Mouse (Mus musculus) spleen, adult 2 months (tissue): ENCODE data around the gene Rptor. TPM values are rescaled to one million over a fixed set of nuclear protein-coding genes. Genes with fewer than 3 reads are reported as not detected.

ENCODE experiments used
- DNase-seq, 2 experiments: peaks; one replicate each; pipeline versions ENCODE4 v3.0.0 to v3.0.0-alpha.2; 2012 to 2021; ENCODE audit warnings: low spot score in 2 of 2, low read depth in 1 of 2
- H3K27ac ChIP-seq: fragments of 200-500 bp; 2 replicates; pipeline ENCODE4 v1.5.1; 2012; ENCODE audit warnings: low read length, inconsistent platforms; ENCODE audit not compliant: insufficient read depth
- H3K27me3 ChIP-seq: fragments of 200-500 bp; 2 replicates; pipeline ENCODE4 v1.6.1; 2012; ENCODE audit warnings: mild to moderate bottlenecking, moderate library complexity, low read length, inconsistent platforms; ENCODE audit not compliant: control insufficient read depth, insufficient read depth
- H3K36me3 ChIP-seq: fragments of 200-500 bp; 2 replicates; pipeline ENCODE4 v1.6.1; 2012; ENCODE audit warnings: mild to moderate bottlenecking, low read length, inconsistent platforms; ENCODE audit not compliant: control insufficient read depth, insufficient read depth
- H3K4me1 ChIP-seq: fragments of 200-500 bp; 2 replicates; pipeline ENCODE4 v1.6.1; 2011; ENCODE audit warnings: inconsistent platforms; ENCODE audit not compliant: control insufficient read depth, insufficient read depth, insufficient read length
- H3K4me3 ChIP-seq: fragments of 200-500 bp; 2 replicates; pipeline ENCODE4 v1.5.1; 2011; ENCODE audit warnings: mild to moderate bottlenecking, inconsistent platforms; ENCODE audit not compliant: insufficient read depth, insufficient read length; ENCODE audit errors: extremely low read depth
- CTCF ChIP-seq: fragments of 200-500 bp; IDR thresholded peaks from 2 replicates; pipeline ENCODE4 v1.5.1; 2011; ENCODE audit warnings: mild to moderate bottlenecking, inconsistent platforms; ENCODE audit not compliant: insufficient read depth, insufficient read length, insufficient replicate concordance; ENCODE audit errors: extremely low read depth
- POLR2A ChIP-seq: fragments of 200-500 bp; IDR thresholded peaks from 2 replicates; pipeline ENCODE4 v1.6.1; 2011; ENCODE audit warnings: low read depth, low read length, inconsistent platforms
- WGBS: fragments of 180-500 bp; shearing (Covaris S2); methylation state at CpG from one replicate; pipeline ENCODE4 v1.1.7; 2018; 5-methylcytosine and 5-hydroxymethylcytosine counted together
- polyA plus RNA-seq: library from polyadenylated mRNA; depleted of rRNA; stranded (reverse); fragments of >200 nt; gene quantifications from 2 replicates; pipeline ENCODE4 v1.2.3, GENCODE M21; 2012

Gene Rptor
- polyA plus RNA-seq, 1 experiment: 18.0 TPM

DNA sequence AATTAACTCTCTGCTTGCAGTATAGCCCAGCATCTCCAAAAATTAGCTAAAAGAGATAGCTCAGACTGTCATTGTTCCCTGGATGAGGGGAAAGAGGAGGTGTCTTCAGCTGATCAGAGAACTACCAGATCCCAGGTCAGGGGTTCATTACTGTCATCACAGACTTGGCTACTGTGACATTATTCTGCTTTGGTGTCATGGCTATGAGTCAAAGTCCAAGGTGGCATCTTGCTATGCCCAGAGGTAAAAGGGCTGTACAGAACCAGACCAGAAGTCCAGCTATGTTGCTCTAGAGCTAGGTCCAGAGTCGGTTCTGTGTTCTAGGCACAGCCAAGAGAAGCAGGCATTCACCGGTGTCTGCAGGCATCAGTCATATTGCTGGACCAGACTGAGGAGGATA, 25.0 kb upstream of the Rptor start:
- Histone ChIP-seq H3K27me3 (no peaks in the 10 kb centered on the region), H3K4me3 (no peak overlapping the region), H3K36me3 (no peaks in the 10 kb centered on the region), H3K27ac (no peak overlapping the region), H3K4me1 (no peaks in the 10 kb centered on the region)
- WGBS: 84% methylated on average over 2 of the region's 2 CpGs
- no peak for TF ChIP-seq POLR2A
- TF ChIP-seq CTCF: no peak
- DNase-seq: no peak

DNA sequence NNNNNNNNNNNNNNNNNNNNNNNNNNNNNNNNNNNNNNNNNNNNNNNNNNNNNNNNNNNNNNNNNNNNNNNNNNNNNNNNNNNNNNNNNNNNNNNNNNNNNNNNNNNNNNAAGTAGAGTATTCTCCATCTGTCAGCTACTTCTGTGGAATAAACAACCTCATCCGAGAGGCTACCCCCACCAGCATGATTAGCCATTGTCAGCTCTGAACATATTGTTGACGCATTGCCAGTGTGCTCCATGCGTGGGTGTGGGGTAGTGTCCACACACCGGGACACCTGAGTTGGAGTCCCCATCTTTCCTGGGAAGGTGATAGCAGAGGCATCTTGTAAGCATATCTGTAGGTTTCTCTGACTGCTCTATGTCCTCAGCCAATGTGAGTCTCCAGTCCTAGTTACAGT, 16.2 kb upstream of the Rptor start:
- no peak overlapping the region for H3K27ac ChIP-seq
- peaks cover 8% of the 10 kb centered on the region; the same call in 1 of the 2 replicates for H3K4me1 ChIP-seq
- WGBS: 91% methylated on average over 4 of the region's 4 CpGs
- no peak overlapping the region for H3K4me3 ChIP-seq
- peaks cover 3% of the 10 kb centered on the region; the same call in 1 of the 2 replicates for H3K27me3 ChIP-seq
- H3K36me3 ChIP-seq: no peaks in the 10 kb centered on the region
- no peak for DNase-seq
- TF ChIP-seq CTCF (no peak), POLR2A (no peak)

DNA sequence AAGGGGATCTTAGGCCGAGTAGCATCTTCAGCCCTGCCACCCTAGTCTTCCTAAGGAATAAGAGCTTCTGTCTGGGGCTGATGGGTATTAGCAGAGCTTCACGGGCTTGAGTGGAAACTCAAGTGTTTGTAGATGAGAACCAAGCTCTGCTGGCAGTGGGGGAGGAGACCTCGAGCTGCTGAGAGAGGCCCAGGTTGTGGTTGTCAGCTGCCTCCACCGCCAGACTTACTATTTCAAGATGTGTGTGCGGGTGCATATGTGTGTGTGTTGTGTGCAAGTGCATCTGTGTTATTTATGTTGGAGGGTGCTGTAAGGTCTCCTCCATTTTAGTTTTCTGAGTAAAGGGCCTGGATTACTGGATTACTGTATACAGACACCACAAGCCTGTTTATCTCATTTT, 15.6 kb upstream of the Rptor start:
- DNase-seq: no peak
- 52% methylated on average over 5 of the region's 5 CpGs for WGBS
- Histone ChIP-seq H3K27me3 (peaks cover 3% of the 10 kb centered on the region; the same call in 1 of the 2 replicates), H3K4me3 (no peak overlapping the region), H3K4me1 (peaks cover 8% of the 10 kb centered on the region; the same call in 1 of the 2 replicates), H3K27ac (no peak overlapping the region), H3K36me3 (no peaks in the 10 kb centered on the region)
- no peak for TF ChIP-seq POLR2A
- TF ChIP-seq CTCF: no peak

DNA sequence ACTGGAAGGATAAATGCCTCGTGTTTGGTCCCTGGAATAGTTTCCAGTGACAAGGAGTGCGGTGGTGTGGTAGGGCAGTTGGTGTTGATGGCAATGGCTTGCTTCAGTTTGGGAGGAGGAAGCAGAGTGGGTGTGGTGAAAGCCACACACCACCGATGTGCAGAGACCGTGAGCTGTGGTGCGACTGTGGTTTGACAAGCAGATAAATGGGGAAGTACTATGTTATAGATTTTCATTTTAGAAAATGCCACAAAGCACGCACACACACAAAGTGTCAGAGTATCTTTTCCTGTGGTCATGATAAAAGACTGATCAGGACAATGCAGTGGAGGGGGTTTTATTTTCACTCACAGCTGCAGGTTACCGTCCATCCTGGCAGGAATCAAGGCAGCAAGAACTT, 13.5 kb upstream of the Rptor start:
- 7% methylated on average over 7 of the region's 7 CpGs for WGBS
- TF ChIP-seq CTCF (no peak), POLR2A (no peak)
- Histone ChIP-seq H3K27ac (no peak overlapping the region), H3K36me3 (no peaks in the 10 kb centered on the region), H3K4me1 (peaks cover 8% of the 10 kb centered on the region; the same call in 1 of the 2 replicates), H3K4me3 (no peak overlapping the region), H3K27me3 (peaks cover 6% of the 10 kb centered on the region; the same call in 1 of the 2 replicates)
- DNase-seq: peak; percentile 61 to 69

DNA sequence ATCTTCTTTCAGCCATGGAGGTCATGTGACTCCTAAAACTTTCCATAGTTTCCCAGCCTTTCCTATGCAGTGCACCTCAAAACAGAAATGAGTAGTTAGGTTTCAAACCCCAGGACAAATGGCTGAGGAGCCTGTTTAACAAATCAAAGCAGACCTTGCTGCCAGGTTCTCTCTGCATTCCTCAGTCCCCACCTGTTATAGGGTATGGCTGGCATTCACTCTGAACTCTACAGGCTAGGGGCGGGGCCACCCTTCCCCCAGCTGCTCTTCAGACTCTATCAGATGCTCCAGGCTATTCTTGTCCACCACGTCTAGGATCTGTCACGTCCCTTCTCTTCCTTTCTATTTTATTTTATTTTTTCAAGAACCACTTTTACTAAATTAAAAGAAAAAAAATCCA, 8.7 kb upstream of the Rptor start:
- TF ChIP-seq CTCF (no peak), POLR2A (no peak)
- H3K27me3 ChIP-seq: peaks cover 5% of the 10 kb centered on the region; the same call in 1 of the 2 replicates
- no peak for DNase-seq

DNA sequence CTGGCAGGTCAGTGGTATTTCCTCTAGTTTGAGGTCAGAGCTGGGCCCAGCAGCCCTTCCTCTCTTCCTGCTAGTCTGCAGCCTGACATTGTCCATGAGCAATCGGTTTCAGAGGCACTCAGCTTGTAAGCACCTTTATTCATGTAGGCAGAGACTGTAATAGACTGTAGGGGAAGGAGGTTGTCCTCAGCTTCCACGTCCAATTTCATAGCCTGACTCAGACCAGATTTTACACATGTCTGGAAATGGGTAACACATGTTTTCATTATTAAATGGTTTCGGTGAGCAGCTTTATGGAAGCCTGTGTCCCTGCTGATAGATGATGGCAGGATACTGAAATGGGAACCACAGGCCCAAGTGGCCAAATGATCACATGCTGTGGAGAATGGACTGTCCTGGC, 3.8 kb upstream of the Rptor start:
- 48% methylated on average over 3 of the region's 3 CpGs for WGBS
- Histone ChIP-seq H3K36me3 (no peaks in the 10 kb centered on the region), H3K27me3 (0 out of 2 replicates have a peak, but pooled peaks cover 2% of the 10 kb centered on the region), H3K27ac (no peak overlapping the region), H3K4me1 (peaks cover 5% of the 10 kb centered on the region; the same call in 1 of the 2 replicates), H3K4me3 (no peak overlapping the region)
- DNase-seq: no peak
- no peak for TF ChIP-seq CTCF
- TF ChIP-seq POLR2A: no peak

More for the DNA sequence above, 8.7 kb upstream of the Rptor start:
- Histone ChIP-seq H3K36me3 (no peaks in the 10 kb centered on the region), H3K4me3 (no peak overlapping the region), H3K27ac (no peak overlapping the region), H3K4me1 (peaks cover 5% of the 10 kb centered on the region; the same call in 1 of the 2 replicates)
- 45% methylated on average over 3 of the region's 3 CpGs for WGBS

DNA sequence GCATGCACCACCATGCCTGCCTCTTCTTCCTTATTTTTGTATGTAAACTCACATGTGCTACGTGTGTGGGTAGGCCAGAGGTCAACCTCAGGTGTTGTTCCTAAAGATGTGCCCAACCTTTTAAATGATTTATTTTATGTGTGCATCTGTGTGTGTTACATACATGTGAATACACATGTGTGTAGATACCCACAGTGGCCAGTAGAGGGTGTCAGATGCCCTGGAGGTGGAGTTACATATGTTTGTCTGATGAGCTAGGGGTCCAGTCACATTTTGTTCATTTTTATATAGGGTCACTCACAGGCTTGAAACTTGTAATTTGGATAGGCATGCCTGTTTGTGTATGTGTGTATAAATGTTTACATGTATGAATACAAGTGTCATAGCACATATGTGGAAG, 2.4 kb upstream of the Rptor start:
- Histone ChIP-seq H3K36me3 (no peaks in the 10 kb centered on the region), H3K27me3 (0 out of 2 replicates have a peak, but pooled peaks cover under 1% of the 10 kb centered on the region), H3K27ac (no peak overlapping the region), H3K4me3 (no peak overlapping the region), H3K4me1 (peaks cover 5% of the 10 kb centered on the region; the same call in 1 of the 2 replicates)
- WGBS: 78% methylated on average over 1 of the region's 1 CpGs
- no peak for DNase-seq
- TF ChIP-seq POLR2A (no peak), CTCF (no peak)
